Mouse (Mus musculus): ENCODE measurements around the gene Snx10.
"Not testable (repeated sequence)": the region's sequence is repeated elsewhere in the genome, so short reads cannot be mapped to it uniquely, and the experiment has no call there.

The Snx10 gene

GRCm38 (mm10) chr6:51523807-51524320, at the start of gene Snx10:
TSS of gene Snx10 (plus strand) at chr6:51523901.
- no peak for DNase-seq (ENCODE audit: low read depth, low spot score)

GRCm38 (mm10) chr6:51479136-51479731, 44.5 kb upstream of the Snx10 start:
- DNase-seq (ENCODE audit: low read depth, low spot score) = no peak

- DNase-seq (ENCODE audit: low read depth, low spot score) = no peak
These were observed 42.2 kb upstream of the Snx10 start for GRCm38 (mm10) chr6:51481548-51481947.

GRCm38 (mm10) chr6:51483861-51484260, 39.8 kb upstream of the Snx10 start:
- no peak for DNase-seq (ENCODE audit: low read depth, low spot score)

- not testable (repeated sequence) for DNase-seq (ENCODE audit: low read depth, low spot score)
These were observed 39.1 kb upstream of the Snx10 start for GRCm38 (mm10) chr6:51484556-51484955.

- DNase-seq (ENCODE audit: low read depth, low spot score) = no peak
These were observed 38.1 kb upstream of the Snx10 start for GRCm38 (mm10) chr6:51485646-51486045.

- no peak for DNase-seq (ENCODE audit: low read depth, low spot score)
These were observed 37.5 kb upstream of the Snx10 start for GRCm38 (mm10) chr6:51486076-51486710.

GRCm38 (mm10) chr6:51486731-51487130, 37.0 kb upstream of the Snx10 start:
- DNase-seq (ENCODE audit: low read depth, low spot score) = no peak

- no peak for DNase-seq (ENCODE audit: low read depth, low spot score)
These were observed 33.9 kb upstream of the Snx10 start for GRCm38 (mm10) chr6:51489787-51490186.

- no peak for DNase-seq (ENCODE audit: low read depth, low spot score)
These were observed 26.2 kb upstream of the Snx10 start for GRCm38 (mm10) chr6:51497321-51498111.

GRCm38 (mm10) chr6:51505671-51506070, 18.0 kb upstream of the Snx10 start:
- no peak for DNase-seq (ENCODE audit: low read depth, low spot score)

- DNase-seq (ENCODE audit: low read depth, low spot score) = no peak
These were observed 16.1 kb upstream of the Snx10 start for GRCm38 (mm10) chr6:51507556-51507955.

- peak; percentile 75 for DNase-seq (ENCODE audit: low read depth, low spot score)
These were observed 14.7 kb upstream of the Snx10 start for GRCm38 (mm10) chr6:51508750-51509648.

GRCm38 (mm10) chr6:51510094-51510493, 13.6 kb upstream of the Snx10 start:
- DNase-seq (ENCODE audit: low read depth, low spot score) = no peak

GRCm38 (mm10) chr6:51510946-51511345, 12.8 kb upstream of the Snx10 start:
- no peak for DNase-seq (ENCODE audit: low read depth, low spot score)

- no peak for DNase-seq (ENCODE audit: low read depth, low spot score)
These were observed 10.0 kb upstream of the Snx10 start for GRCm38 (mm10) chr6:51513745-51514144.

- no peak for DNase-seq (ENCODE audit: low read depth, low spot score)
These were observed 8.8 kb upstream of the Snx10 start for GRCm38 (mm10) chr6:51514860-51515259.

- DNase-seq (ENCODE audit: low read depth, low spot score) = no peak
These were observed 391 bp upstream of the Snx10 start for GRCm38 (mm10) chr6:51523310-51523709.

- DNase-seq (ENCODE audit: low read depth, low spot score) = no peak
These were observed 725 bp downstream of the Snx10 start for GRCm38 (mm10) chr6:51524321-51524931.

GRCm38 (mm10) chr6:51525001-51525400, 1.3 kb downstream of the Snx10 start:
- no peak for DNase-seq (ENCODE audit: low read depth, low spot score)

GRCm38 (mm10) chr6:51529457-51529856, 5.8 kb downstream of the Snx10 start:
- DNase-seq (ENCODE audit: low read depth, low spot score) = no peak

All from WW6 (cell line).